Mouse (Mus musculus): ENCODE measurements at regions not wholly inside any gene's neighbourhood (a gene's known extent, or its start where the extent isn't known, plus 50 kb on each side); places are given as distances from the start of the nearest gene placed in this dataset.

DNA sequence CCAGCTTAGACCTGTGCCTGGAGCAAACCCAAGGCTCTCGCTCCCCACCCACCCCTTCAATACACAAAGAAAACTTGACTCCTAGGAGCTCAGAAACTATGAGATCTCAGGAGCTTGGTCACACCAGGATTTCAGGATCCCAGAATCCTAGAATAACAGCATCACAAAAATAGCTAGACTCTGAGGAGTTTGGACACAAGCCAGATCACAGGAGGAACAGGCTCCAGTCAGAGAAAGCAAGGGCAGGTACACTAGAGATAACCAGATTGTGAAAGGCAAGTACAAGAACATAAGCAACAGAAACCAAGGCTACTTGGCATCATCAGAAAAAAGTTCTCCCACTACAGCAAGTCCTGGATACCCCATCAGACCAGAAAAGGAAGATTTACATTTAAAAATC, 221.5 kb downstream of the Epha7 start:
- ATAC-seq (ENCODE audit: low TSS enrichment) = no peak

DNA sequence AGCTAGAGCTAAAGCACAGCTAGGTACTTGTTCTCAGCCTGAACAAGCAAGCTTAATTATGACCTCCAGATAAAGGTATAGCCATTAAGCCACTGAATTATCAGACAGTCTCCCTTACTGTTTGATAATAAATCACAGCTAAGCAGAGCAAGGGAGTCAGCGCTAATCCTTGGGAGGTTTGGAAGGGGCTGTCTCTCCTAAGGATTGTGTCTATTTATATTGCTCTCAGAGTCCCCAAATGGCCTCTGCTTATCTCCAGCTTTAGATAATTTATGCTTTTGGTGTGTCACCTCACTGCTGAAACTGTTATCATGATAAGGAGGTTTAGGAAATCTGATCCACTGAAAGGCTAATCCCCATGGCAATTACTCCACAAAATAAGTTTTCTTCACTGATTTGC, 227.1 kb downstream of the Epha7 start:
- ATAC-seq (ENCODE audit: low TSS enrichment) = no peak

GRCm38 (mm10) chr4:29068678-29069621, 256.0 kb downstream of the Epha7 start:
- ATAC-seq (ENCODE audit: low TSS enrichment) = no peak

- no peak for ATAC-seq (ENCODE audit: low TSS enrichment)
Measured at GRCm38 (mm10) chr4:29074204-29074603, 261.3 kb downstream of the Epha7 start.

DNA sequence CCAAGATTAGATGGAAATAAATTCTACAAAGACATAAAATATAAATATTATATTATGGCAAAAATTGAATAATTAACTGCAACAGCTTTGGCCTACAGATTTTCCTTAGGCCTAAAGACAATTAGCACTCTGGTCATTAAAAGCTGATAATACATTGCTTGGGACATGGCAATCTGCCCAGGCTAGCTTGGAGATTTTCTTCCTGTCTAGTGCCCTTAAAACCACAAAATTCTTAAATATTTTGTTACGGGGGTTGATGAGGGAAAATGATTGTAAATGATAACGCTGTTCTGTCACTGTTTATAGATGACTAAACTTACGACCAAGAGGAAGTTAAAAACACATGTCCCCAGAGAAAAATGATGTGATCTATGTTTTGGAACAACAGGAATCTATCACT, 261.9 kb downstream of the Epha7 start:
- no peak for ATAC-seq (ENCODE audit: low TSS enrichment)

GRCm38 (mm10) chr4:29076683-29077082, 263.8 kb downstream of the Epha7 start:
- ATAC-seq (ENCODE audit: low TSS enrichment) = no peak

DNA sequence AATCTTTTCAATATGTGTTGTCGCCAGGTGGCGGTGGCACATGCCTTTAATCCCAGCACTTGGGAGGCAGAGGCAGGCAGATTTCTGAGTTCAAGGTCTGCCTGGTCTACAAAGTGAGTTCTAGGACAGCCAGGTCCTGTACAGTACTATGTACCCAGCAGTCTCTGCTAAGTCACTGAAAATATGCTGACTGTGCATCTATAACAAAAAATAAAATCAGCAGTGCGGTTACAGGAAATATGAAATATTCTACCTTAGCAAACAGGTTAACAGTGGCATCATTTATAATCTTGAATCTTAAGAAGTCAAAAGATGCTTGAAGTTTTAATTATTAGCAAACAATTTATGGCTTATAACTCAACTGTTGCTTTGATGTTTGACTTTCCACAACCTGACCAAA, 265.5 kb downstream of the Epha7 start:
- ATAC-seq (ENCODE audit: low TSS enrichment) = no peak

GRCm38 (mm10) chr4:29083545-29084290, 270.8 kb downstream of the Epha7 start:
- ATAC-seq (ENCODE audit: low TSS enrichment) = no peak

DNA sequence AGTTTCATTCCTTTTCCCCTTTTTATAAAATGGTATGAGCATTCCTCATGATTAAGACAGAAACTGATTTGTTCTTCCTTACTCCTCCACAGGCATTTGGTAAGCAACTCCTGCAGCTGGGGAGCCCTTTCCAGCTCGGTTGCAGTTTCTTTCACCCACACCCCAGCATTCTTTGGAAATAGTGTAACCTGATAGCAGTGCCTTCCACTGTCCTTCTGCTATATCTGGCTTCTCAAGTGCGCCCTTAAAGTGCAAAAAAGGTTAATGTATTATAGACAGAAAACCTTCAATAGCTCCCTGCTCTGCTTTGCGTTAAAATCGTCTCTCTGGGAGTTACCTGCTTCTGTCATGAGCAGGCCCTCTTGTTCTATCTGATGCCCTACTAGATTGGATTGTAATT, 278.0 kb downstream of the Epha7 start:
- ATAC-seq (ENCODE audit: low TSS enrichment) = no peak

DNA sequence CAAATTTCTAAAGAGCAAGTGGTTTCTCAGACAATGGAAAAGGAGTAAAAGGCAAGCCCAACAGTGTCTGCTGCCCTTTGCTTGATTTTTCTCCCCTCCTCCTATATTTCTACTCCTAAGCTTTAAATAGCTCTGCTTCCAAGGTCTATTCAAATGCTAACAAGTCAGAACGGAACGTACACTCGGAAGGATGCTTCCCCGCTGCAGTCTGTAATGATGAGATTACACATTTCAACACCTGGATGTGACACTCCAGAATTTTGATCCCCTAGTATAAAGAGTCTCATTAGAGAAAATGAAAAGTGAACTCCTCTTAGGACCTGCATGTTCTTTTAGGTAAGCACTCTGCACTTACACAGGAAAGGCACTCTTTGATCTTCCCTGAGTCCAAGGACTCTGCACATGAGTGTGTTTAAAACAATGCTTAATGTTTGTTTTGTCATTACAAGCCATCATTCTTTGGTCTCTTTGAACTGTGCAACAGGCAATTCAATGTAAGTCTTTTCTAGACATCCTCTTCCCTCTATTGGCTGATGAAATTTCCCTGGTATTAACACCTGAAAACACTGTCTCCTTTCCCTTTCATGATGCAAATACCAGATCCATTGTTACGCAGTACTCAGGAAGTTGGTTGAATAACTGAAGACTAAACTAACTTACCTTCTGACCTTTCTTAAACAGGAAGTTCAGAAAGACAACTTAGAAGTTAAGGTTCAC, 278.7 kb downstream of the Epha7 start:
- ATAC-seq (ENCODE audit: low TSS enrichment) = no peak

GRCm38 (mm10) chr4:29102373-29102772, 289.4 kb downstream of the Epha7 start:
- no peak for ATAC-seq (ENCODE audit: low TSS enrichment)

DNA sequence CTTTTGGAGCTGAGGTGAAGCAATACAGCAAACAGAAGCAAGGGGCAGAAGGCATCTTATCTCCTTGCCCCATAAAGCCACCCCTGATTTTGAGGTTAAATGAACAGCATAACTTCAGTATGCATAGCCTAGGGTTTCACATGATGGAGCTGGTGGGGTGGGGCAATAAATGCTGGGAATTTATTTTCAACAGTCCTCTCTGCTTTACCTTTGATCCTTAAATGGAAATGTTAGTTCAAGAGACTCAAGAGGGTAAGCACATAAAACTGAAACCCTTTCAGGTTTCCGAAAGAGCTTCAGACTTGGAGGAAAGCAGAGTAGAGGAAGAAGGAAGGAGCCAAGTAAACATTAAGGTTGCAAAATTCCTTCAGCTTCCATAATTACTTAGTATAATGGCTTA, 290.5 kb downstream of the Epha7 start:
- ATAC-seq (ENCODE audit: low TSS enrichment) = no peak

- no peak for ATAC-seq (ENCODE audit: low TSS enrichment)
Measured at GRCm38 (mm10) chr4:29112552-29112951, 299.6 kb downstream of the Epha7 start.

DNA sequence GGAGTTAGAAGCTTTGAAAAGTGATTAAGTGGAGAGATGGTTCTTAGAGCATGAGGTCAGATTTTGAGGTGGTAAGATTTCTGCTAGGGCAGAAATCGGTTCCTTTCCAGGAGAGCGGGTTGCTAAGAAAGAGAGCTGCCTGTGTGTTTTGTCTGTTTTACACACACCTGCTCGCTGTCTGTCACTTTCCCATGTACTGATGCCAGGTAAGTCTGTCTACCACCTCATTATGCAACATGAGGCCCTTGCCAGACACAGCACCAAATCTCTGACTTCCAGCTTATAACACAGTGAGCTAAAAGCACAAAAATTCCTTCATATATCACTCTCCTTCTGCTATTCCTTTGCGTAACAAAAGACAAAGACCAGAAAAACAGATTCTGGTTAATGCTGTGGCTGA, 304.1 kb downstream of the Epha7 start:
- ATAC-seq (ENCODE audit: low TSS enrichment) = no peak

- ATAC-seq (ENCODE audit: low TSS enrichment) = peak; percentile 80
Measured at GRCm38 (mm10) chr4:29117926-29118325, 305.0 kb downstream of the Epha7 start.

GRCm38 (mm10) chr4:29118679-29119479, 305.9 kb downstream of the Epha7 start:
- ATAC-seq (ENCODE audit: low TSS enrichment) = no peak

DNA sequence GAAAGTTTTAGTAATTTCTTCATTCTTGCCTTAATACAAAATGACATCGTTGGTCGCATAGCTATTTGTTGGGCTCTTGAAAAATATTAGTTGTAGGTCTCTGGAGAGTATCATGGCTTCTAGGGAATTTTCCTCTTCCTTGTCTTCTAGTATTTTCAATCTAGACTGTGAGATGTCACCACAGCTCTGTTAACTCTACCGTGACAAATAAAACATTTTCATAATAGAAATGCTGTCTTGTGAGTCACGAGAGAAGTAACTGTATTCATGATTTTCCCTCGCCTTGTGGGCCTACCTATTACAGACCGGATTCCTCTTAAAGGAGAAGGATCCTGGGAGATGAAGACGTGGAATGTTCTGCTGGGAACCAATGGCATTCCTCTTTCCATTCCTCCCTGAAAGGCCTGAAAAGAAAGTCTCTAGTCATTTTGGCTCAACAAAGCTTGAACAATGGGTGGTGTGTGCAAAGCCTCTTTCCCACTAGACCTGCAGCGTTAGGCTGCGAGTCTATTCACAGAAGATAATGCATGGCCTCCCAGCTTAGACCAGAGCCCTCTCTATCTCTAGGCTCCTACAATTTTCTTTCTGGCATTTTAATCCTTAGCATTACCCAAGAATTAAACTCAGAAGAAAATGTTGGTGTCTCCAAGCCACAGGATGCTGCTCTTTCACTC, 306.7 kb downstream of the Epha7 start:
- ATAC-seq (ENCODE audit: low TSS enrichment) = no peak

GRCm38 (mm10) chr4:29123697-29124377, 310.9 kb downstream of the Epha7 start:
- no peak for ATAC-seq (ENCODE audit: low TSS enrichment)

DNA sequence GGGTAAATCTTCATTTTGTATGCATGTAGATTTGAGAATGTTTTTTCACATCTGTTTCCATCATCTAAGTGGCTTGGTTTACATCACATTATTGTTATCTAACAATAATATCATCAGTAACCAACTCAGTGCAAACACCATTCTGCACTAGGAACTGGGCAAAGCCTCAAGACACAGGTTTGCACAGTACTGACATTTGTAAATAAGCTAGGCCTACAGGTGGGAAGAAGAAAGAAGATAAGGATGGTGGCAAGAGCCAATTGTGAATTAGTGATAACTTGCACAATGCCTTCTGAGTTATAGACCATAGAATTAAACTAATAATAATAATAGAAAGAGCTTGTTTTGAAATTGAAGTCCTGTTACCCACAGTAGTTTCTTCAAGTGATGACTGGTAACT, 317.6 kb downstream of the Epha7 start:
- ATAC-seq (ENCODE audit: low TSS enrichment) = no peak

Data from frontal cortex, adult (tissue).